Mouse (Mus musculus): ENCODE data around the gene Creb3l1. TPM values are rescaled to one million over a fixed set of nuclear protein-coding genes. Genes with fewer than 3 reads are reported as not detected.

The Creb3l1 gene
- polyA plus RNA-seq, 1 experiment from 2014 or later = 1.9 TPM

GRCm38 (mm10) chr2:92027811-92028590, 3.7 kb upstream of the Creb3l1 start:
- H3K4me1 ChIP-seq (replicated peaks) = peaks cover 20% of the 10 kb centered on the region
- H3K9me3 ChIP-seq = no peaks in the 10 kb centered on the region
- no peak overlapping the region for H3K4me3 ChIP-seq
- H3K36me3 ChIP-seq = no peaks in the 10 kb centered on the region
- peaks cover 37% of the 10 kb centered on the region for H3K27me3 ChIP-seq (ENCODE audit: insufficient read depth, poor library complexity, severe bottlenecking)
- H3K27ac ChIP-seq = no peak overlapping the region
- 63% methylated on average over 11 of the region's 11 CpGs for WGBS
- DNase-seq (ENCODE audit: low spot score) = no peak

GRCm38 (mm10) chr2:92025966-92026365, 1.7 kb upstream of the Creb3l1 start:
- Histone ChIP-seq H3K36me3 (no peaks in the 10 kb centered on the region), H3K27me3 (ENCODE audit: insufficient read depth, poor library complexity, severe bottlenecking) (peaks cover 57% of the 10 kb centered on the region)

GRCm38 (mm10) chr2:92025202-92025601, 900 bp upstream of the Creb3l1 start:
- no peak for DNase-seq (ENCODE audit: low spot score)
- Histone ChIP-seq H3K27ac (no peak overlapping the region), H3K36me3 (no peaks in the 10 kb centered on the region), H3K9me3 (no peaks in the 10 kb centered on the region), H3K4me3 (no peak overlapping the region), H3K27me3 (ENCODE audit: insufficient read depth, poor library complexity, severe bottlenecking) (peaks cover 62% of the 10 kb centered on the region), H3K4me1 (replicated peaks) (peaks cover 27% of the 10 kb centered on the region)
- 90% methylated on average over 2 of the region's 2 CpGs for WGBS

More at GRCm38 (mm10) chr2:92025966-92026365, 1.7 kb upstream of the Creb3l1 start:
- Histone ChIP-seq H3K4me1 (replicated peaks) (peaks cover 24% of the 10 kb centered on the region), H3K9me3 (no peaks in the 10 kb centered on the region), H3K27ac (no peak overlapping the region), H3K4me3 (no peak overlapping the region)
- WGBS = 86% methylated on average over 6 of the region's 6 CpGs
- DNase-seq (ENCODE audit: low spot score) = no peak

- H3K4me1 ChIP-seq (replicated peaks) = peaks cover 37% of the 10 kb centered on the region
- H3K27ac ChIP-seq = peak overlapping the region; percentile 76
- H3K27me3 ChIP-seq (ENCODE audit: insufficient read depth, poor library complexity, severe bottlenecking) = peaks cover 64% of the 10 kb centered on the region
- H3K4me3 ChIP-seq = peak overlapping the region; percentile 72
- WGBS = 4% methylated on average over 54 of the region's 56 CpGs
- no peaks in the 10 kb centered on the region for H3K9me3 ChIP-seq
- peak; percentile 42 for DNase-seq (ENCODE audit: low spot score)
- no peaks in the 10 kb centered on the region for H3K36me3 ChIP-seq
Measured at GRCm38 (mm10) chr2:92023362-92024273, 684 bp downstream of the Creb3l1 start.

GRCm38 (mm10) chr2:92020676-92021265, 3.5 kb downstream of the Creb3l1 start:
- no peak overlapping the region for H3K27ac ChIP-seq
- H3K4me3 ChIP-seq = no peak overlapping the region
- H3K27me3 ChIP-seq (ENCODE audit: insufficient read depth, poor library complexity, severe bottlenecking) = peaks cover 54% of the 10 kb centered on the region
- no peaks in the 10 kb centered on the region for H3K9me3 ChIP-seq
- DNase-seq (ENCODE audit: low spot score) = no peak
- WGBS = 64% methylated on average over 4 of the region's 4 CpGs
- peaks cover 37% of the 10 kb centered on the region for H3K4me1 ChIP-seq (replicated peaks)
- no peaks in the 10 kb centered on the region for H3K36me3 ChIP-seq

- DNase-seq (ENCODE audit: low spot score) = no peak
- Histone ChIP-seq H3K9me3 (no peaks in the 10 kb centered on the region), H3K4me1 (replicated peaks) (peaks cover 35% of the 10 kb centered on the region), H3K27ac (no peak overlapping the region), H3K36me3 (no peaks in the 10 kb centered on the region), H3K27me3 (ENCODE audit: insufficient read depth, poor library complexity, severe bottlenecking) (peaks cover 25% of the 10 kb centered on the region), H3K4me3 (no peak overlapping the region)
- WGBS = 63% methylated on average over 1 of the region's 1 CpGs
Measured at GRCm38 (mm10) chr2:92017440-92017839, 6.9 kb downstream of the Creb3l1 start.

GRCm38 (mm10) chr2:92016981-92017380, 7.3 kb downstream of the Creb3l1 start:
- Histone ChIP-seq H3K4me3 (no peak overlapping the region), H3K4me1 (replicated peaks) (peaks cover 38% of the 10 kb centered on the region), H3K27me3 (ENCODE audit: insufficient read depth, poor library complexity, severe bottlenecking) (peaks cover 20% of the 10 kb centered on the region), H3K27ac (no peak overlapping the region), H3K9me3 (no peaks in the 10 kb centered on the region), H3K36me3 (no peaks in the 10 kb centered on the region)
- 47% methylated on average over 3 of the region's 3 CpGs for WGBS
- no peak for DNase-seq (ENCODE audit: low spot score)

GRCm38 (mm10) chr2:92014891-92015290, 9.4 kb downstream of the Creb3l1 start:
- Histone ChIP-seq H3K9me3 (no peaks in the 10 kb centered on the region), H3K27ac (no peak overlapping the region), H3K36me3 (no peaks in the 10 kb centered on the region), H3K27me3 (ENCODE audit: insufficient read depth, poor library complexity, severe bottlenecking) (peaks cover 19% of the 10 kb centered on the region; the same call in 1 of the 2 replicates), H3K4me3 (no peak overlapping the region), H3K4me1 (replicated peaks) (peaks cover 31% of the 10 kb centered on the region)
- WGBS = 79% methylated on average over 5 of the region's 5 CpGs
- DNase-seq (ENCODE audit: low spot score) = no peak

- 85% methylated on average over 6 of the region's 6 CpGs for WGBS
- no peak overlapping the region for H3K4me3 ChIP-seq
- DNase-seq (ENCODE audit: low spot score) = no peak
- peaks cover 24% of the 10 kb centered on the region; the same call in 1 of the 2 replicates for H3K27me3 ChIP-seq (ENCODE audit: insufficient read depth, poor library complexity, severe bottlenecking)
- no peaks in the 10 kb centered on the region for H3K36me3 ChIP-seq
- H3K9me3 ChIP-seq = no peaks in the 10 kb centered on the region
- H3K27ac ChIP-seq = no peak overlapping the region
- H3K4me1 ChIP-seq (replicated peaks) = peaks cover 29% of the 10 kb centered on the region
Measured at GRCm38 (mm10) chr2:92014248-92014647, 10.1 kb downstream of the Creb3l1 start.

- no peaks in the 10 kb centered on the region for H3K36me3 ChIP-seq
- peaks cover 32% of the 10 kb centered on the region for H3K4me1 ChIP-seq (replicated peaks)
- no peak overlapping the region for H3K4me3 ChIP-seq
- H3K27ac ChIP-seq = peak overlapping the region; percentile 53
- no peaks in the 10 kb centered on the region for H3K9me3 ChIP-seq
- peaks cover 26% of the 10 kb centered on the region; the same call in 1 of the 2 replicates for H3K27me3 ChIP-seq (ENCODE audit: insufficient read depth, poor library complexity, severe bottlenecking)
- 40% methylated on average over 8 of the region's 8 CpGs for WGBS
- peak; percentile 53 for DNase-seq (ENCODE audit: low spot score)
Measured at GRCm38 (mm10) chr2:92012768-92013445, 11.4 kb downstream of the Creb3l1 start.

GRCm38 (mm10) chr2:92011424-92012353, 12.6 kb downstream of the Creb3l1 start:
- DNase-seq (ENCODE audit: low spot score) = no peak
- no peaks in the 10 kb centered on the region for H3K9me3 ChIP-seq
- H3K36me3 ChIP-seq = no peaks in the 10 kb centered on the region
- no peak overlapping the region for H3K27ac ChIP-seq
- WGBS = 84% methylated on average over 12 of the region's 12 CpGs
- no peak overlapping the region for H3K4me3 ChIP-seq
- peaks cover 34% of the 10 kb centered on the region for H3K27me3 ChIP-seq (ENCODE audit: insufficient read depth, poor library complexity, severe bottlenecking)
- peaks cover 39% of the 10 kb centered on the region for H3K4me1 ChIP-seq (replicated peaks)

All from hindbrain, embryonic 10.5 days (tissue).